ENCODE assay signal across 14 mouse cellular contexts in the genomic region with DNA sequence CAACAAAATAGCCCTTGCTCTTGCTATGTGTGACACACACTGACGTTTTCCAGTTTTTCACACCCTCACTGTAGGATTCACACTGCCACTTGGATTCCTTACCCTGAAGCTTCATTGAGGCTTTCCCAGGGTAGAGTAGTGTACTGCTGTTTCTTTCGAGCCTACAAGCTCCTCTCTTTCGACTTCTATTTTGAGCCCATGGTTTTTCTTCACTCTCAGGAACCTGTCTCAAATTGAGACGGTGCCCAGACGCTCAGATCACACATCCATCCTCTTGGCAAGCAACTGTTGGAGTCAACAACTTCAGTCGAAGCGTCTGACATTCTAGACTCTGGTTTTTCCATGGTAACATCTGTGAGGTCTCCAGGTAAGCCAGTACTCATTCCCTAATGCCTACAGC. TPM values are rescaled to one million over a fixed set of nuclear protein-coding genes. Genes with fewer than 3 reads are reported as not detected.
DNase-seq lines count a peak whose midpoint lies in the region; ATAC-seq and TF ChIP-seq lines count a peak whose summit lies in the region.
"Had no signal": no experiment of that assay in that cellular context is flagged by ENCODE, and none has a peak within 500 bp of the region (broad histone marks: within the 10 kb centered on the region; RNA-seq: fewer than 3 reads in every experiment).

A gene (minus strand): TSS at position 296 of the 400 bp plus-strand sequence.

- no peak for TF ChIP-seq EP300 in lung, postnatal 0 days (IDR thresholded peaks at IDR 0.05)

- peak; percentile 35 for DNase-seq in gastrocnemius, adult 2 months
- DNase-seq in gastrocnemius, adult 18-20 months (ENCODE audit: low spot score): no peak
- DNase-seq in neural tube, embryonic 10.5 days (ENCODE audit: extremely low spot score, low spot score): no peak
- no peak for DNase-seq in layer of hippocampus, postnatal 36 days
- DNase-seq in right cerebral cortex, postnatal 25 days: peak; percentile 30
- DNase-seq in lung, postnatal 0 days (ENCODE audit: low spot score): no peak
- no peak for DNase-seq in c-Kit-positive CD71-positive TER-119-positive erythroid progenitor cells, embryonic 14.5 days (ENCODE audit: low spot score)
- DNase-seq: cerebellum, postnatal 36 days; liver, embryonic 13.5 days had no signal

- no peaks in the 10 kb centered on the region for H3K9me3 ChIP-seq in neural tube, embryonic 12.5 days
- H3K9me3 ChIP-seq in lung, postnatal 0 days (ENCODE audit: low read length): no peaks in the 10 kb centered on the region
- H3K9me3 ChIP-seq: liver, embryonic 13.5 days had no signal

- no peak for ATAC-seq in neural tube, embryonic 12.5 days (ENCODE audit: low FRiP score, low read depth)
- ATAC-seq in lung, postnatal 0 days: no peak
- ATAC-seq: Patski had no signal

- no peaks in the 10 kb centered on the region for H3K4me1 ChIP-seq in neural tube, embryonic 12.5 days
- H3K4me1 ChIP-seq in lung, postnatal 0 days (ENCODE audit: insufficient read depth, low read depth, low read length): no peaks in the 10 kb centered on the region
- H3K4me1 ChIP-seq: liver, embryonic 13.5 days had no signal

- WGBS in neural tube, embryonic 12.5 days: 88% methylated on average over 7 of the region's 7 CpGs
- 58% methylated on average over 7 of the region's 7 CpGs for WGBS in lung, postnatal 0 days

- no peaks in the 10 kb centered on the region for H3K36me3 ChIP-seq in neural tube, embryonic 12.5 days
- H3K36me3 ChIP-seq in lung, postnatal 0 days (ENCODE audit: insufficient read depth, low read length): no peaks in the 10 kb centered on the region
- H3K36me3 ChIP-seq: liver, embryonic 13.5 days had no signal

- no peak within 1 kb of the TSS for H3K4me2 ChIP-seq in neural tube, embryonic 12.5 days (replicated peaks)
- no peak within 1 kb of the TSS for H3K4me2 ChIP-seq in lung, postnatal 0 days (replicated peaks; ENCODE audit: low read depth, low read length)
- H3K4me2 ChIP-seq: liver, embryonic 13.5 days had no signal

- H3K27me3 ChIP-seq in neural tube, embryonic 12.5 days (replicated peaks): no peaks in the 10 kb centered on the region
- H3K27me3 ChIP-seq in lung, postnatal 0 days (replicated peaks; ENCODE audit: insufficient read depth, low read length): no peaks in the 10 kb centered on the region
- H3K27me3 ChIP-seq: liver, embryonic 13.5 days had no signal

- intact Hi-C loops in gastrocnemius, adult 2 months (cut with DNase I): no loop called here

- TF ChIP-seq CTCF in gastrocnemius, adult 2 months (IDR thresholded peaks at IDR 0.05): no peak
- TF ChIP-seq CTCF in lung, postnatal 0 days (IDR thresholded peaks at IDR 0.05): no peak

- H3K4me3 ChIP-seq in gastrocnemius, adult 2 months: peak within 1 kb of the TSS; percentile 39
- no peak within 1 kb of the TSS for H3K4me3 ChIP-seq in neural tube, embryonic 12.5 days
- H3K4me3 ChIP-seq in lung, postnatal 0 days (ENCODE audit: low read depth, low read length): no peak within 1 kb of the TSS
- H3K4me3 ChIP-seq: erythroblast, embryonic 14.5 days; liver, embryonic 13.5 days had no signal

- peak within 1 kb of the TSS; percentile 69 for H3K27ac ChIP-seq in gastrocnemius, adult 2 months
- H3K27ac ChIP-seq in neural tube, embryonic 12.5 days: no peak within 1 kb of the TSS
- no peak within 1 kb of the TSS for H3K27ac ChIP-seq in lung, postnatal 0 days (ENCODE audit: low read length)
- H3K27ac ChIP-seq: kidney, postnatal 0 days; liver, embryonic 13.5 days; macrophage had no signal

- H3K9ac ChIP-seq in neural tube, embryonic 12.5 days: no peak within 1 kb of the TSS
- no peak within 1 kb of the TSS for H3K9ac ChIP-seq in lung, postnatal 0 days (replicated peaks; ENCODE audit: low read depth)
- H3K9ac ChIP-seq: liver, embryonic 13.5 days had no signal

RNA-seq across cellular contexts. Expression of the gene that starts here (rescaled TPM):
- total RNA-seq in gastrocnemius, adult 2 months (2021): under 1 TPM; 0.50 to 0.71 TPM
- under 1 TPM; 0.64 TPM for total RNA-seq in gastrocnemius, adult 18-20 months (2021)
- polyA plus RNA-seq in neural tube, embryonic 12.5 days (2016; fragmentation: Nextera tagmentation; extraction: Ambion mirVana): 23.8 and 25.0 TPM in 2 replicates
- total RNA-seq in layer of hippocampus, postnatal 36 days (2021): 10 to 100 TPM; 45.1 to 51.3 TPM
- 0.25 and 0.54 TPM in 2 replicates for polyA plus RNA-seq in lung, postnatal 0 days (2015; fragmentation: Nextera tagmentation; extraction: Ambion mirVana)
- polyA plus RNA-seq: Patski had no signal

Comparison
In these comparisons a context has a peak if more than half of its experiments do, and no peak if none do; other contexts are left out.
1. RNA of the gene that starts here (total RNA-seq): 45.1 to 51.3 TPM in layer of hippocampus, postnatal 36 days; 0.50 to 0.71 TPM in gastrocnemius, adult 2 months and 0.64 TPM in gastrocnemius, adult 18-20 months; every median in the first group is over 10 times any median in the second.
2. RNA of the gene that starts here (polyA plus RNA-seq): 23.8 to 25.0 TPM in neural tube, embryonic 12.5 days; 0.25 to 0.54 TPM in lung, postnatal 0 days; every median in the first group is over 10 times any median in the second.
3. Peak in DNase-seq, H3K4me3 ChIP-seq and H3K27ac ChIP-seq in gastrocnemius, adult 2 months; RNA of the gene not detected or under 1 TPM.